Mouse (Mus musculus) C2C12 (cell line): ENCODE results near the gene Gpr171.

ENCODE experiments used
- CEBPB ChIP-seq: IDR thresholded peaks from one replicate; pipeline ENCODE4 v1.6.1; 2011; ENCODE audit warnings: low read depth, mild to moderate bottlenecking, control low read depth, moderate library complexity
- CTCF ChIP-seq: IDR thresholded peaks from one replicate; pipeline ENCODE4 v1.5.1; 2011; ENCODE audit not compliant: control insufficient read depth, insufficient read depth, insufficient read length
- MAX ChIP-seq: IDR thresholded peaks from one replicate; pipeline ENCODE4 v1.6.1; 2011; ENCODE audit warnings: mild to moderate bottlenecking, control low read depth
- MYOD1 ChIP-seq: IDR thresholded peaks from one replicate; pipeline ENCODE4 v1.6.1; 2011; ENCODE audit warnings: low read depth; ENCODE audit not compliant: control insufficient read depth, insufficient read length
- USF1 ChIP-seq: IDR thresholded peaks from one replicate; pipeline ENCODE4 v1.6.1; 2011; ENCODE audit warnings: low read depth, mild to moderate bottlenecking, control low read depth, moderate library complexity

DNA sequence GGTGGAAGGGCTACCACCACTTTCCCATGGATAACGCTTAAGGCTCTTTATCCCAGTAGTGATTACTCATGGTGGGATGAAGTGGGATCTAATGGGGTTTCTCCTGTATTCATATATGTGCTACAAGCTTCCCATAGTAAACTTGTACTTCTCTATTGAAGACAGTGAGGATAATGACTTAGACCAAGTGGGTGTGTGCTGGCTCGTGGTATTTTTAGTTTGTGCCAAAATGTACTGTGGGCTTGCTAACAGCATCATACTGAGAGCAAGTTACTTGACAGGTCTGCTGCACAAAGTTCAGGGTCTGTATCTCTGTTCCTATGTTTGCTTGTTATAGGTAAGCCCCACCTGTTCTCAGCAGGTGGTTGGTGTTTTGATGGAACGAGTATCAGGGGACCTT is 35.7 kb downstream of the Gpr171 start:
- TF ChIP-seq USF1 (no peak), CTCF (no peak), CEBPB (no peak), MAX (no peak), MYOD1 (no peak)
